Mouse (Mus musculus) left cerebral cortex, adult 8-10 months (tissue): ENCODE measurements around the gene Serinc3. TPM values are rescaled to one million over a fixed set of nuclear protein-coding genes. Genes with fewer than 3 reads are reported as not detected.
"Not testable (repeated sequence)": the region's sequence is repeated elsewhere in the genome, so short reads cannot be mapped to it uniquely, and the experiment has no call there.

ENCODE experiments used
- DNase-seq, 2 experiments: peaks; one replicate each; pipeline ENCODE4 v3.0.0; 2022; ENCODE audit warnings: low spot score in 2 of 2
- total RNA-seq, 4 experiments: library from RNA; stranded (reverse); gene quantifications; 2 replicates each; pipeline ENCODE4 v1.2.4; 2022

Gene Serinc3
- total RNA-seq, 4 experiments from 2014 or later: 225 to 241 (median 233) TPM

- no peak for DNase-seq
These were observed 13.7 kb downstream of the Serinc3 start for GRCm38 (mm10) chr2:163631223-163631622.

- not testable (repeated sequence) for DNase-seq
These were observed 23.5 kb downstream of the Serinc3 start for GRCm38 (mm10) chr2:163621401-163621800.

- DNase-seq: no peak
These were observed 24.5 kb downstream of the Serinc3 start for GRCm38 (mm10) chr2:163620451-163620850.

GRCm38 (mm10) chr2:163617874-163618273, 27.1 kb downstream of the Serinc3 start:
- no peak for DNase-seq

GRCm38 (mm10) chr2:163617232-163617863, 27.6 kb downstream of the Serinc3 start:
- no peak for DNase-seq

- no peak for DNase-seq
These were observed 28.2 kb downstream of the Serinc3 start for GRCm38 (mm10) chr2:163616652-163617227.

- DNase-seq: no peak
These were observed 28.9 kb downstream of the Serinc3 start for GRCm38 (mm10) chr2:163615906-163616651.

- DNase-seq: no peak
These were observed 29.5 kb downstream of the Serinc3 start for GRCm38 (mm10) chr2:163615401-163615800.

- DNase-seq: no peak
These were observed 30.9 kb downstream of the Serinc3 start for GRCm38 (mm10) chr2:163613990-163614389.

GRCm38 (mm10) chr2:163613206-163613605, 31.7 kb downstream of the Serinc3 start:
- no peak for DNase-seq

- no peak for DNase-seq
These were observed 33.8 kb downstream of the Serinc3 start for GRCm38 (mm10) chr2:163611176-163611575.

- no peak for DNase-seq
These were observed 35.5 kb downstream of the Serinc3 start for GRCm38 (mm10) chr2:163609281-163609975.

GRCm38 (mm10) chr2:163608008-163608407, 36.9 kb downstream of the Serinc3 start:
- DNase-seq: no peak

GRCm38 (mm10) chr2:163606161-163606560, 38.8 kb downstream of the Serinc3 start:
- DNase-seq: no peak

GRCm38 (mm10) chr2:163602101-163602971, 42.6 kb downstream of the Serinc3 start, which contains the start of gene Ttpal:
Gene Ttpal (plus strand): TSS chr2:163602314.
- peak; percentile 74 to 83 for DNase-seq

GRCm38 (mm10) chr2:163601712-163602100, 43.2 kb downstream of the Serinc3 start:
- no peak for DNase-seq

- no peak for DNase-seq
These were observed 43.9 kb downstream of the Serinc3 start for GRCm38 (mm10) chr2:163601066-163601465.

- no peak for DNase-seq
These were observed 45.7 kb downstream of the Serinc3 start for GRCm38 (mm10) chr2:163599226-163599625.

- DNase-seq: no peak
These were observed 47.3 kb downstream of the Serinc3 start for GRCm38 (mm10) chr2:163597661-163598060.

- DNase-seq: no peak
These were observed 48.1 kb downstream of the Serinc3 start for GRCm38 (mm10) chr2:163596873-163597155.
